Mouse (Mus musculus) frontal cortex, postnatal 14 days (tissue): ENCODE data around the gene H2-Q1.
A peak's percentile ranks its signal among the peaks of the same experiment; 100 is the strongest.
"Not testable (repeated sequence)": the region's sequence is repeated elsewhere in the genome, so short reads cannot be mapped to it uniquely, and the experiment has no call there.

ENCODE experiments used
- DNase-seq, 2 experiments: peaks; one replicate each; pipeline ENCODE4 v3.0.0; 2022; ENCODE audit warnings: low spot score in 2 of 2

The H2-Q1 gene

GRCm38 (mm10) chr17:35320327-35321081 is at the start of gene H2-Q1:
H2-Q1 (plus strand) TSS chr17:35320405.
- no peak for DNase-seq

DNA sequence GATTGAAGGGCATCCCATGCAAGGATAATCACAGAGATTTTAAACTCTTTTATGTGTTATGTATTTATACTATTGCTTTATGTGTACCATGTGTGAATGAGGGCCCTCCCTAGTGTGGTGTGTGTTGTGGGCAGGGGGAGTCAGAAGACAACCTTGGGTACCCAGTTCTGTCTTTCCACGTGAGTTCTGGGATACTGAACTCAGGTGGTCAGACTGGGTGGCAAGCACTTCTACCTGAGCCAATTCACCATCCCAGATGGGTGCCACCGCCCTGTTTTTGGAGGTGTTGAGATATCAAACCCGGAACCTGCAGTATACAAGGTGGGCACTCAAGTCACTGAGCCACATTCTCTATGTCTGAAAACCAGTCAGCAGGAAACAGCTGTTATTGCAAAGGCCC is 48.0 kb upstream of the H2-Q1 start:
- no peak for DNase-seq

GRCm38 (mm10) chr17:35274770-35275169 is 45.4 kb upstream of the H2-Q1 start:
- DNase-seq, result peak in 1 of 2 experiments; percentile 85

DNA sequence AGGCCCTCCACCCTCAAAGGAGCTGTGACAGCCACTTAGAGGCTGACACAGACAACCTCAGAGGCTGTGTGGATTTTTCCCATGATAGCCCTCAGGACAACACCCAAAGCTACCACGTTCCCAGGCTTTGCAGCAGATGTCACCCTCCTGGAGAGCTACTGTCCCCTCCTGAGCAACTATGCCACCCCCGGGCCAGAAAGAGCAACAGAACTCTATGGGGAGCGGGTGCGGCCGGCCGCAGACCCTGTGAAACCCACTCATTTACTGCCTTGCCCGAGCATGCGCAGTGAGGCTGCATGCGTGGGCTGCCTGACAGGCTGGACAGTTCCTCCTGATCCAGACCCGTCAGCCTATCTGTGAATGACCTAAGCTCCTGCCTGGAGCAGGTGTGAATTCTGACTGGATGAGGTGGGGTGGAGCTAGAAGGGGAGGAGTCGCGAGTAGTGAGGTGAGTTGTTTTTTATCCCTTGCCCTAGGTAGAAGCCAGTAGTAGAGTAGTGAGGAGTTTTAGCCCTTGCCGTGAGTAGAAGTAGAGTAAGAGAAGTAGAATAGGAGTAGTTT is 43.8 kb upstream of the H2-Q1 start:
- no peak for DNase-seq

DNA sequence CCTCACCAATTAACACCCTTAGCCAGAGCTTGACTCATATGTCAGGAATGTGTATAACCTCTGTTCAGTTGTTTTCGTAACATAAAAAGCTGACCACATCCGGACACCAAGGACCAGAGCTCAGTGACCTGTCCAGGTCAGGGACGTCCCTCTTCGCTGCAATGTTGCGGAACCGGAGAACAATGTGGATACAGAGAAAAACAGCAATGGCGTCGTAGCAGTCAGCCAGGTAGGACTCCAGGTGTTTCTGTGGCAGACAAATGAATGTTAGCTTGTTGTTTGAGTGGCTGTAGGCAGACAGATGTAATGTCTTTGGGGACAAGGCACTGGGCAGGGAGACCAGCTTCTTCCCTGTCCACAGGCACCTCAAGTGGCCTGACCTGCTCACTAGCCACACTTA is 42.2 kb upstream of the H2-Q1 start:
- no peak for DNase-seq

DNA sequence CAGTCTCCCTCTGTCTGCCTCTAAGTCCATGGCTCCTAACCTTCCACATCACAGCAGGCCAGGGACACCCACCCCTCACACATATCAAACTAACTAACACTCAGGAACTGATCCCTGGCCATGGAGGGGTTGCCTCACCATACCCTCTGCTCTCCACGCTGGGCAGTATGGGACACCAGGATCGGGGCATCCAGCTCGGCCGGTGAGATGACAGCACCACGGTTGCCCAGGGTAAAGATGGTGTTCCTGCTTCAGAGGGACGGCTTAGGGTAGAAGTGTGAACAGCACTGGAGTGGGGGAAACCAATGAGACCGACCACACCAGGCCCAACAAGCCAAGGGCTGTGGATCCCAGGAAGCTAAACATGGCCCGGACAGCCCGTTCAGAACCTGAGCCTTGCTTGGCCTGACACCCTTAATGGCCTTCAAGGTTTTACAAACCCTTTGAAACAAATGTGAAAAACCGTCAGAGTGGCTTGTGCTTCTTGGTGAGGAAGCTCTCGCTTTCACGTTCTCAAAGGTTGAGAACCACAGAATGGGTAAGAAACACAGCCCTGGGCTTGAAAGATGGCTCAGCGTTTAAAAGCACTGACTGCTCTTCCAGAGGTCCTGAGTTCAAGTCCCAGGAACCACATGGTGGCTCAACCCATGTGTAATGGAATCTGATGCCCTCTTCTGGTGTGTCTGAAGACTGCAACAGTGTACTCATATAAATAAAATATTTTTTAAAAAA is 41.1 kb upstream of the H2-Q1 start:
- no peak for DNase-seq

GRCm38 (mm10) chr17:35280276-35280675 is 39.9 kb upstream of the H2-Q1 start:
- DNase-seq, result no peak

GRCm38 (mm10) chr17:35285431-35285830 is 34.8 kb upstream of the H2-Q1 start:
- no peak for DNase-seq

- peak; percentile 20 to 59 for DNase-seq
Measured at GRCm38 (mm10) chr17:35295796-35296195, 24.4 kb upstream of the H2-Q1 start.

DNA sequence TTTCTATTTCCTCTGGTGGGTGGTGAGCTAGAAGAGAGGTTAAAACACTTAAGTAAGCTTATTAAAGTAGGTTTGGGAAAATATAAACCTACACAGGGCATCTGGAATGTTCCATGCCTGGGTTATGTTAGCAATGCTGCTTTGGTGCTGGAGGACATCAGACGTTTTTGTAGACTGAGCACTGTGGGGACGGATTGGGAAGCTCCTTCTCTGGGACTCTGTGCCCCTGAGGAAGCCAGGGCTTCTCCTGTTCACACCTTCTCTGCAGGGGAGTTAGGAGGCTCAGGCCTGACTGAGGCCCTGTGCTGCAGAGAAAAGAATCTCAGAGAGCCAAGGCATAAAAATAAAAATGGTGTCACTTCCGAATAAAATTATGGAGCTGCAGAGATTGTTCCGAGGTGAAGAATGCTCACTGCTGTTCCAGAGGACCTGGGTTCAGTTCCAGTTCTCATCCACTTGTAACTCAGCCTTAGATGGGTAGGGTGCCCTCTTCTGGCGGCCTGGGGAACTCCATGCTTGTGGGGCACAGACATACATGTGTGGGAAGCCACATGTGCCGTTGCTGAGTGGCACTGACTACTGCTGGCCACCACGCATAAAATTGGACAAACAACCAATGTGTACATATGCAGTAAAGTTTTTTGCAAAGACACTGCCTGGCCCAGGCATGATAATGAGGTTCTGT is 19.8 kb upstream of the H2-Q1 start:
- DNase-seq, result not testable (repeated sequence)

GRCm38 (mm10) chr17:35301645-35302258 is 18.5 kb upstream of the H2-Q1 start:
- DNase-seq, result peak; percentile 51 to 88

GRCm38 (mm10) chr17:35303271-35303670 is 16.9 kb upstream of the H2-Q1 start:
- no peak for DNase-seq

- no peak for DNase-seq
Measured at GRCm38 (mm10) chr17:35303756-35304350, 16.4 kb upstream of the H2-Q1 start.

- DNase-seq, result no peak
Measured at GRCm38 (mm10) chr17:35304478-35304877, 15.7 kb upstream of the H2-Q1 start.

- not testable (repeated sequence) for DNase-seq
Measured at GRCm38 (mm10) chr17:35304921-35305320, 15.3 kb upstream of the H2-Q1 start.

- DNase-seq, result no peak
Measured at GRCm38 (mm10) chr17:35318671-35319070, 1.5 kb upstream of the H2-Q1 start.

DNA sequence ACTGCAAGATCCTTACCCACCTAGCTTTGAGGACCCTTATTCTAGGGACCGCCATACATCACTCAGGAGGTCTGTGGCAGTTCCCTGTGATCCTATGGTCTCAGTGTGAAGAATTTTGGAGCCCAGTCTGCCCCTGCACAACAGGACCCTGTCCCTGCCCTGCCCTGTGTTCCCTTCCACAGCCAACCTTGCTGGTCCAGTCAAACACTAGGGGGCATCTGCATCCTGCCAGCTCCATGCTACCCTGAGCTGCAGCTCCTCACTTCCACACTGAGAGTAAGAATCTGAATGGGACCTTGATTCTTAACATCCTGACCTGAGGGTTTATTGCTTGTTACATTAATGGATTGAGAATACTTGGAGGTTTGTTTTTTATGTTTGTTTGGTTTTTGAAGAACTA is 4.9 kb downstream of the H2-Q1 start:
- DNase-seq, result not testable (repeated sequence)

DNA sequence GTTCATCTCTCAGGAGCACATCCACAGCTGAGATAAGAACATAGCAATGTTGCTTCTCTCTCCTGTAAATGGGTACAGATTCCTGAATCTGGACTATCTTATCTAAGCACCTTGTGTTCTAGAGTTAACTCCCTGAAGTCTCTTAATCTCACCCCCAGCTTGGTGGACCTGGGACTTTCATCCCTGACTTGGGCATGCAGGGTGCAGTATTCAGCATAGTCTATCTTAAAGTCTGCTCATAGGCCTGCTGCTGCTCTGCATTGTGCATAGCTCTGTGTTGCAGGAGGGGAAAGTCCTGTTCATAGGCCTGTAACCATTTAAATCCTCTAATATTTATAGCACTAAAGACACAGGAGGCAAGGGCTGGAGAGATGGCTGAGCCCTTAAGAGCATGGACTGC is 5.8 kb downstream of the H2-Q1 start:
- not testable (repeated sequence) for DNase-seq

GRCm38 (mm10) chr17:35329714-35330113 is 9.5 kb downstream of the H2-Q1 start:
- not testable (repeated sequence) for DNase-seq

DNA sequence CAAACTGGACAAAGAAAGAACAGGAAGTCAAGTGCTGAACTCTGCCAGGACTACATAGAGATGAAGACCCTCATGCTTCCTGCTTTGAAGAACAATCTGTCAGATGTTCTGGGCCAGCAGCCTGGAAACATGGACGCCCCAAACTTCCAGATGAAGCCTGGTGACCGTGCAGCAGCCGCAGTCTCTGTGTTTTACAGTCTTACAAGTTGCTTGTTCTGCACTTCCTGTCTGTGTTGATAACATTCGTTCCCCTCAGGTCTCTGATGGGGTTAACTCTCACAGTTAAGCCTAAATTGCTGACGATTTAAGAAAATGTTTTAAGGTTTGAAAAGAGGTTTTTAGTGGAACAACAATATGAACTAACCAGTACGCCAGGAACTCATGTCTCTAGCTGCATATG is 11.3 kb downstream of the H2-Q1 start:
- not testable (repeated sequence) for DNase-seq

DNA sequence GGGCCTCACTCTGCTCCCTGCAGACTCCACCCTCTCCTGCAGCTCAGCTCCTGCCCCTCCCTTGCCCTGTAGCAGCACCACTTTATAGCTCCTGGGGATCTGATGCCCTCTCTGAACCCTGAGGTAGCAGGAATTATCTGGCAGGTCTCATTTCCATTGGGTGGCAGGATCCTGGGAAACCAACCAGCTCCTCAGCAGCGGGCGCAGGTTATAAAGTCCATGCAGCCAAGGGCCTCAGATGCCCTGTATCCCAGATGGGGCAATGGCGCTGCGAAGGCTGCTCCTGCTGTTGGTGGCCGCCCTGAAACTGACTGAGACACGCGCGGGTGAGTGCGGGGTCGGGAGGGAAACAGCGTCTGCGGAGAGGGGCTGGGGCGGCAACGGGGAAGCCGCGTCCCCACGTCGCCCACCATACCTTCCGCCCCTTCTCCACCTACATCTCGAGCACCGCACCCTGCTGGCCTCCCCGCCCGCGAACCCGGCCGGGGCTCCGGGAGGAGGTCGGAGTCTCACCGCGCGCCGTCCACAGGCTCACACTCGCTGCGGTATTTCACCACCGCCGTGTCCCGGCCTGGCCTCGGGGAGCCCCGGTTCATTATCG is 22.0 kb downstream of the H2-Q1 start, which contains the start of gene H2-Q2:
Gene H2-Q2 (plus strand): TSS at position 172 of the 601 bp plus-strand sequence.
- no peak for DNase-seq
